Mouse (Mus musculus) G1E (cell line): ENCODE measurements around the gene App.

Experiments used
- CTCF ChIP-seq: IDR thresholded peaks from 2 replicates; pipeline ENCODE4 v1.5.1; 2012; ENCODE audit warnings: low read depth, low read length, inconsistent platforms, mixed read lengths
- GATA1 ChIP-seq: IDR thresholded peaks from 2 replicates; pipeline ENCODE4 v1.6.1; 2012; ENCODE audit warnings: borderline replicate concordance, low read length, inconsistent platforms, mixed read lengths
- GATA2 ChIP-seq: IDR thresholded peaks from 2 replicates; pipeline ENCODE4 v1.6.1; 2012; ENCODE audit warnings: low read depth, low read length, inconsistent platforms, borderline replicate concordance
- POLR2AphosphoS5 ChIP-seq: IDR thresholded peaks from 2 replicates; pipeline ENCODE4 v1.6.1; 2012; ENCODE audit warnings: low read depth, low read length, inconsistent platforms; ENCODE audit not compliant: insufficient replicate concordance
- TAL1 ChIP-seq: conservative IDR thresholded peaks from 2 replicates; pipeline ENCODE4 v1.6.1; 2012; ENCODE audit warnings: low read depth, low read length, inconsistent platforms, mixed read lengths

DNA sequence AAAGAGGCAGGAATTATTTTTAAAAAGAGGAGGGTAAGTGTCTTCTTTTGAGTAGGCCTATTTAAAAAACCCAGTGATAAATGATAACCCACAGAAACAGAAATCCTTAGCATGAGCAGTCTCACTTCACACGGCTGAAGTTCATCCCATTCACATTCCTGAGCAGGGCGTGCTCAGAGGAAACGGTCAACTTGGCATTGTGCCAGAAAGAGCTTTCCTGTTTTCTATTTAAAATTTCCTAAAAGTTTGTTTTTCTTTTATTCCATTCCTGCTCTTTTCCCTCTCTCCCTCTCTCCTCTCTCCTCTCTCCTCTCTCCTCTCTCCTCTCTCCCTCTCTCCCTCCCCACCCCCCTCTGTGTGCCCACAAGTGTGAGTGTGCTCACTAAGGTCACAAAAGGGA lies 3.1 kb upstream of the App start:
- TF ChIP-seq TAL1 (no peak), CTCF (no peak), GATA1 (no peak), POLR2AphosphoS5 (no peak), GATA2 (no peak)
